Mouse (Mus musculus) spleen, adult 2 months (tissue): ENCODE measurements around the gene Ap1b1.

ENCODE experiments used
- CTCF ChIP-seq: fragments of 200-500 bp; IDR thresholded peaks from 2 replicates; pipeline ENCODE4 v1.5.1; 2011; ENCODE audit warnings: mild to moderate bottlenecking, inconsistent platforms; ENCODE audit not compliant: insufficient read depth, insufficient read length, insufficient replicate concordance; ENCODE audit errors: extremely low read depth
- POLR2A ChIP-seq: fragments of 200-500 bp; IDR thresholded peaks from 2 replicates; pipeline ENCODE4 v1.6.1; 2011; ENCODE audit warnings: low read depth, low read length, inconsistent platforms

- TF ChIP-seq CTCF (no peak), POLR2A (no peak)
Observed at GRCm38 (mm10) chr11:5000241-5000640, 13.6 kb downstream of the Ap1b1 start.
